19 mouse cellular contexts compared by ENCODE assay signal in genomic region chr16:17291016-17291415, GRCm38 (mm10). TPM values are rescaled to one million over a fixed set of nuclear protein-coding genes. Genes with fewer than 3 reads are reported as not detected.
A peak's percentile ranks its signal among the peaks of the same experiment; 100 is the strongest.
DNase-seq lines count a peak whose midpoint lies in the region; ATAC-seq lines count a peak whose summit lies in the region.
"Had no signal": no experiment of that assay in that cellular context is flagged by ENCODE, and none has a peak within 500 bp of the region (broad histone marks: within the 10 kb centered on the region; RNA-seq: fewer than 3 reads in every experiment).

No protein-coding gene starts in this region.

- DNase-seq in adrenal gland, adult (ENCODE audit: inconsistent age in 2 of 2, low spot score in 1 of 2): peak; percentile 57 to 75
- no peak for DNase-seq in adrenal gland, adult 18-20 months (ENCODE audit: low spot score in 2 of 2)
- DNase-seq in adrenal gland, postnatal 10 days: peak; percentile 29
- DNase-seq in adrenal gland, postnatal 4 days (ENCODE audit: low spot score in 2 of 2): no peak
- peak; percentile 13 to 58 for DNase-seq in adrenal gland, postnatal 36 days
- DNase-seq: B cell, adult 2 months; cerebellum, adult 11 months; cerebellum, adult 18-20 months; cerebellum, adult 8-10 months; cerebellum, adult 9-11 months; cerebellum, postnatal 14 days; cerebellum, postnatal 36 days; embryo, embryonic 11 days had no signal

- ATAC-seq in megakaryocyte-erythroid progenitor cell, adult 5-6 weeks (replicated peaks; ENCODE audit: low FRiP score, low TSS enrichment, poor library complexity, severe bottlenecking): no peak
- ATAC-seq: activated CD4-positive, CD25-positive, alpha-beta regulatory T cell, adult 4 months; CD4-positive, CD25-positive, alpha-beta regulatory T cell, adult 4 months; forebrain, embryonic 14.5 days; forebrain, embryonic 16.5 days; Patski had no signal

RNA-seq across cellular contexts. Expression of gene Tmem191c, which starts 15.1 kb away (rescaled TPM):
- total RNA-seq in adrenal gland, adult 18-20 months (2021): 10 to 100 TPM in 1 of 2 experiments, 1 to 10 TPM in 1; 8.1 to 16.6 TPM
- 10 to 100 TPM in 1 of 2 experiments, 1 to 10 TPM in 1; 6.2 to 11.9 TPM for total RNA-seq in adrenal gland, postnatal 10 days (2021)
- 10 to 100 TPM; 22.9 to 26.7 TPM for total RNA-seq in adrenal gland, postnatal 4 days (2021)
- 1 to 10 TPM; 8.6 to 9.3 TPM for total RNA-seq in adrenal gland, postnatal 36 days (2021)
- 9.2 and 19.0 TPM in 2 replicates for total RNA-seq in megakaryocyte-erythroid progenitor cell, adult 5-6 weeks (2014; fragmentation: Nextera tagmentation)
- 0.33 and 2.3 TPM in 2 replicates for total RNA-seq in megakaryocyte-erythroid progenitor cell, adult 5-6 weeks (2017)

RNA-seq across cellular contexts. Expression of gene Serpind1, which starts 40.2 kb away (rescaled TPM):
- under 1 TPM; 0.29 to 0.30 TPM for total RNA-seq in adrenal gland, adult 18-20 months (2021)
- total RNA-seq in adrenal gland, postnatal 10 days (2021): 100 to 1,000 TPM in 1 of 2 experiments, 10 to 100 TPM in 1; 50.5 to 111 TPM
- 10 to 100 TPM in 1 of 2 experiments, 1 to 10 TPM in 1; 2.2 to 52.1 TPM for total RNA-seq in adrenal gland, postnatal 4 days (2021)
- total RNA-seq in adrenal gland, postnatal 36 days (2021): under 1 TPM; 0.40 to 0.63 TPM
- total RNA-seq in megakaryocyte-erythroid progenitor cell, adult 5-6 weeks (2014; fragmentation: Nextera tagmentation): not detected in 2 replicates
- total RNA-seq in megakaryocyte-erythroid progenitor cell, adult 5-6 weeks (2017): not detected in 2 replicates

RNA-seq across cellular contexts. Expression of gene Hic2, which starts 57.6 kb away (rescaled TPM):
- 1 to 10 TPM; 2.1 to 2.2 TPM for total RNA-seq in adrenal gland, adult 18-20 months (2021)
- total RNA-seq in adrenal gland, postnatal 10 days (2021): 1 to 10 TPM; 3.2 to 3.3 TPM
- 1 to 10 TPM; 5.6 TPM for total RNA-seq in adrenal gland, postnatal 4 days (2021)
- 1 to 10 TPM; 2.9 to 3.1 TPM for total RNA-seq in adrenal gland, postnatal 36 days (2021)
- total RNA-seq in megakaryocyte-erythroid progenitor cell, adult 5-6 weeks (2014; fragmentation: Nextera tagmentation): 1.6 and 2.1 TPM in 2 replicates
- total RNA-seq in megakaryocyte-erythroid progenitor cell, adult 5-6 weeks (2017): 1.5 and 1.9 TPM in 2 replicates

Comparison
In these comparisons a context has a peak if more than half of its experiments do, and no peak if none do; other contexts are left out.
1. DNase-seq: peak in adrenal gland, adult (2 of 2), adrenal gland, postnatal 10 days (single experiment) and adrenal gland, postnatal 36 days (2 of 2); none in adrenal gland, adult 18-20 months (0 of 2) and adrenal gland, postnatal 4 days (0 of 2).